In the genomic region with DNA sequence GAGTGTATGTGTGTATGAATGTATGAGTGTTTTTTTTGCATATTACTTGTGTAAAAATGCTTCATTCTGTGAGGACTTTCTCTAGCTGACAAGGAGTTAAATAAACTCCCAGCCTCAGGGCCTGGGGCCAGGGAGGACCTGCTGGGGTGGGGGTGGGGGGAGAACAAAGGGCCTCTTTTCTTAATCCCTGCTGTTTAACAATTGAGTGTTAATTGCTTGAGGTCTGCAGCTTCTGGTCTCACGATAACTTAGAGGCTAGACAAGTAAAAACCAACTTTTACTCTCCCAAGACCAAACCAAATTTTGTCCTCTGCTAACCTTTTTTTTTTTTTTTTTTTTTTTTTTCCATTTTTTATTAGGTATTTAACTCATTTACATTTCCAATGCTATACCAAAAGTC, we compare ENCODE assay signal across 19 mouse cellular contexts. TPM values are rescaled to one million over a fixed set of nuclear protein-coding genes. Genes with fewer than 3 reads are reported as not detected.
DNase-seq lines count a peak whose midpoint lies in the region; ATAC-seq lines count a peak whose summit lies in the region.
"Had no signal": no experiment of that assay in that cellular context is flagged by ENCODE, and none has a peak within 500 bp of the region (broad histone marks: within the 10 kb centered on the region; RNA-seq: fewer than 3 reads in every experiment).

No protein-coding gene starts in this region.

- H3K4me2 ChIP-seq in hindbrain, embryonic 13.5 days, result no peak overlapping the region
- H3K4me2 ChIP-seq in hindbrain, embryonic 11.5 days (replicated peaks; ENCODE audit: low read depth, low read length), result no peak overlapping the region
- H3K4me2 ChIP-seq: heart, embryonic 12.5 days; hindbrain, embryonic 15.5 days had no signal

- DNase-seq in hindbrain, embryonic 10.5 days (ENCODE audit: low spot score), result peak; percentile 9
- peak; percentile 42 for DNase-seq in embryo, embryonic 10.5 days (ENCODE audit: low spot score)
- DNase-seq in hindbrain, embryonic 11.5 days (ENCODE audit: low spot score), result peak; percentile 25
- DNase-seq in retina, embryonic 14.5 days (ENCODE audit: low spot score), result peak; percentile 59
- DNase-seq in layer of hippocampus, postnatal 10 days (ENCODE audit: low spot score in 2 of 2), result no peak
- no peak for DNase-seq in heart, adult 11 months
- DNase-seq in urinary bladder, postnatal 14 days (ENCODE audit: low spot score), result no peak
- DNase-seq: cerebellum, postnatal 25 days; gastrocnemius, adult 2 months; kidney, adult 9 months; liver, postnatal 0 days had no signal

- no peaks in the 10 kb centered on the region for H3K9me3 ChIP-seq in hindbrain, embryonic 10.5 days
- H3K9me3 ChIP-seq in hindbrain, embryonic 13.5 days, result no peaks in the 10 kb centered on the region
- no peaks in the 10 kb centered on the region for H3K9me3 ChIP-seq in hindbrain, embryonic 11.5 days (ENCODE audit: control insufficient read depth, low read length)
- H3K9me3 ChIP-seq: heart, embryonic 12.5 days; hindbrain, embryonic 15.5 days had no signal

- H3K36me3 ChIP-seq in hindbrain, embryonic 10.5 days, result no peaks in the 10 kb centered on the region
- H3K36me3 ChIP-seq in hindbrain, embryonic 13.5 days, result no peaks in the 10 kb centered on the region
- no peaks in the 10 kb centered on the region for H3K36me3 ChIP-seq in hindbrain, embryonic 11.5 days (ENCODE audit: control insufficient read depth, insufficient read depth, low read length)
- H3K36me3 ChIP-seq: heart, embryonic 12.5 days; hindbrain, embryonic 15.5 days had no signal

- peaks cover 6% of the 10 kb centered on the region; the same call in 1 of the 2 replicates for H3K4me1 ChIP-seq in hindbrain, embryonic 10.5 days (replicated peaks)
- H3K4me1 ChIP-seq in hindbrain, embryonic 13.5 days (replicated peaks), result no peaks in the 10 kb centered on the region
- no peaks in the 10 kb centered on the region for H3K4me1 ChIP-seq in hindbrain, embryonic 11.5 days (replicated peaks; ENCODE audit: control insufficient read depth, insufficient read depth, low read length)
- H3K4me1 ChIP-seq: heart, embryonic 12.5 days; hindbrain, embryonic 15.5 days had no signal

- H3K27ac ChIP-seq in hindbrain, embryonic 10.5 days, result 0 out of 2 replicates have a peak overlapping the region, but pooled peaks have one; percentile 24
- no peak overlapping the region for H3K27ac ChIP-seq in hindbrain, embryonic 13.5 days
- H3K27ac ChIP-seq in hindbrain, embryonic 11.5 days (ENCODE audit: low read depth, low read length), result no peak overlapping the region
- H3K27ac ChIP-seq: gastrocnemius, adult 2 months; hindbrain, embryonic 15.5 days had no signal

- 7% methylated on average over 1 of the region's 1 CpGs for WGBS in hindbrain, embryonic 10.5 days
- 0% methylated on average over 1 of the region's 1 CpGs for WGBS in hindbrain, embryonic 13.5 days
- 0% methylated on average over 1 of the region's 1 CpGs for WGBS in hindbrain, embryonic 11.5 days

- no peaks in the 10 kb centered on the region for H3K27me3 ChIP-seq in hindbrain, embryonic 10.5 days (ENCODE audit: insufficient read depth, poor library complexity, severe bottlenecking)
- H3K27me3 ChIP-seq in hindbrain, embryonic 13.5 days, result no peaks in the 10 kb centered on the region
- H3K27me3 ChIP-seq in hindbrain, embryonic 11.5 days (ENCODE audit: control insufficient read depth, insufficient read depth, low read length), result no peaks in the 10 kb centered on the region
- H3K27me3 ChIP-seq: heart, embryonic 12.5 days; hindbrain, embryonic 15.5 days had no signal

- no peak overlapping the region for H3K4me3 ChIP-seq in hindbrain, embryonic 10.5 days
- no peak overlapping the region for H3K4me3 ChIP-seq in hindbrain, embryonic 13.5 days
- no peak overlapping the region for H3K4me3 ChIP-seq in hindbrain, embryonic 11.5 days (ENCODE audit: low read depth, low read length)
- H3K4me3 ChIP-seq: gastrocnemius, adult 2 months; heart, embryonic 12.5 days; hindbrain, embryonic 15.5 days had no signal

- no peak overlapping the region for H3K9ac ChIP-seq in hindbrain, embryonic 13.5 days
- no peak overlapping the region for H3K9ac ChIP-seq in hindbrain, embryonic 11.5 days (ENCODE audit: low read depth, low read length)
- H3K9ac ChIP-seq: heart, embryonic 12.5 days; hindbrain, embryonic 15.5 days; liver, postnatal 0 days had no signal

- ATAC-seq in hindbrain, embryonic 13.5 days (ENCODE audit: low FRiP score), result no peak
- 0 out of 2 replicates have a peak, but pooled peaks have one; percentile 30 for ATAC-seq in hindbrain, embryonic 11.5 days (ENCODE audit: low FRiP score)
- ATAC-seq: liver, postnatal 0 days had no signal

RNA-seq across cellular contexts. Expression of gene Cma2, which starts 12.5 kb away (rescaled TPM):
- not detected in 2 replicates for polyA plus RNA-seq in hindbrain, embryonic 10.5 days (2016; fragmentation: Nextera tagmentation; extraction: Ambion mirVana)
- polyA plus RNA-seq in hindbrain, embryonic 13.5 days (2015; fragmentation: Nextera tagmentation; extraction: Ambion mirVana), result not detected in 2 replicates
- not detected in 2 replicates for polyA plus RNA-seq in hindbrain, embryonic 11.5 days (2014; fragmentation: Nextera tagmentation; extraction: Ambion mirVana)
- total RNA-seq in layer of hippocampus, postnatal 10 days (2021), result not detected
- total RNA-seq: layer of hippocampus, adult 18-20 months; left cerebral cortex, postnatal 36 days; megakaryocyte progenitor cell, adult 5-6 weeks had no signal
- polyA plus RNA-seq: heart, embryonic 12.5 days; hindbrain, embryonic 15.5 days; liver, postnatal 0 days; spleen, adult 2 months; testis, adult 2 months had no signal

RNA-seq across cellular contexts. Expression of gene Cma1, which starts 18.8 kb away (rescaled TPM):
- not detected in 2 replicates for polyA plus RNA-seq in hindbrain, embryonic 10.5 days (2016; fragmentation: Nextera tagmentation; extraction: Ambion mirVana)
- polyA plus RNA-seq in hindbrain, embryonic 13.5 days (2015; fragmentation: Nextera tagmentation; extraction: Ambion mirVana), result 0.43 TPM in 1 of 2 replicates, not detected in the other
- not detected in 2 replicates for polyA plus RNA-seq in hindbrain, embryonic 11.5 days (2014; fragmentation: Nextera tagmentation; extraction: Ambion mirVana)
- total RNA-seq in layer of hippocampus, postnatal 10 days (2021), result under 1 TPM in 1 of 2 experiments, not detected in 1; 0.34 TPM
- total RNA-seq: layer of hippocampus, adult 18-20 months; left cerebral cortex, postnatal 36 days; megakaryocyte progenitor cell, adult 5-6 weeks had no signal
- polyA plus RNA-seq: heart, embryonic 12.5 days had no signal

RNA-seq across cellular contexts. Expression of gene Mcpt1, which starts 54.5 kb away (rescaled TPM):
- polyA plus RNA-seq in hindbrain, embryonic 10.5 days (2016; fragmentation: Nextera tagmentation; extraction: Ambion mirVana), result not detected in 2 replicates
- polyA plus RNA-seq in hindbrain, embryonic 13.5 days (2015; fragmentation: Nextera tagmentation; extraction: Ambion mirVana), result not detected in 2 replicates
- polyA plus RNA-seq in hindbrain, embryonic 11.5 days (2014; fragmentation: Nextera tagmentation; extraction: Ambion mirVana), result not detected in 2 replicates
- not detected for total RNA-seq in layer of hippocampus, postnatal 10 days (2021)
- total RNA-seq: gastrocnemius, adult 2 months; layer of hippocampus, adult 18-20 months; left cerebral cortex, postnatal 36 days; megakaryocyte progenitor cell, adult 5-6 weeks had no signal
- polyA plus RNA-seq: heart, embryonic 12.5 days; hindbrain, embryonic 15.5 days; liver, postnatal 0 days; testis, adult 2 months had no signal

Comparison
In these comparisons a context has a peak if more than half of its experiments do, and no peak if none do; other contexts are left out.
1. DNase-seq: peak in hindbrain, embryonic 10.5 days (single experiment), embryo, embryonic 10.5 days (single experiment), hindbrain, embryonic 11.5 days (single experiment) and retina, embryonic 14.5 days (single experiment); none in layer of hippocampus, postnatal 10 days (0 of 2), heart, adult 11 months (single experiment) and urinary bladder, postnatal 14 days (single experiment).